In genomic region chr9:22117754-22118456, GRCm38 (mm10) we compare ENCODE assay signal across 8 mouse cellular contexts. TPM values are rescaled to one million over a fixed set of nuclear protein-coding genes. Genes with fewer than 3 reads are reported as not detected.
DNase-seq lines count a peak whose midpoint lies in the region; ATAC-seq and TF ChIP-seq lines count a peak whose summit lies in the region.

No protein-coding gene starts in this region.

- peaks cover 0 to 30% of the 10 kb centered on the region in 2 experiments; a peak in 3 of 4 replicates for H3K36me3 ChIP-seq in MEL (ENCODE audit: control insufficient read depth in 1 of 2, insufficient read depth in 2 of 2, low read length in 2 of 2)
- H3K36me3 ChIP-seq in heart, embryonic 13.5 days: peaks cover 9% of the 10 kb centered on the region
- H3K36me3 ChIP-seq in kidney, postnatal 0 days (ENCODE audit: insufficient read depth, low read length): peaks cover 11% of the 10 kb centered on the region; the same call in 1 of the 2 replicates
- H3K36me3 ChIP-seq in liver, embryonic 16.5 days (ENCODE audit: control insufficient read depth, insufficient read depth): peaks cover 7% of the 10 kb centered on the region
- peaks cover 3% of the 10 kb centered on the region; the same call in 1 of the 2 replicates for H3K36me3 ChIP-seq in neural tube, embryonic 11.5 days (ENCODE audit: control insufficient read depth, insufficient read depth, low read length)

- peak overlapping the region; percentile 62 to 70 for H3K4me3 ChIP-seq in MEL (ENCODE audit: control insufficient read depth in 1 of 2, insufficient read depth in 1 of 2, low read depth in 2 of 2, low read length in 2 of 2)
- H3K4me3 ChIP-seq in heart, embryonic 13.5 days: peak overlapping the region; percentile 95
- peak overlapping the region; percentile 82; the same call in 1 of the 2 replicates for H3K4me3 ChIP-seq in kidney, postnatal 0 days (replicated peaks; ENCODE audit: low read depth, low read length)
- H3K4me3 ChIP-seq in liver, embryonic 16.5 days (ENCODE audit: low read depth, low read length): peak overlapping the region; percentile 92
- H3K4me3 ChIP-seq in neural tube, embryonic 11.5 days (ENCODE audit: low read depth, low read length): no peak overlapping the region

- TF ChIP-seq POLR2A in MEL (IDR thresholded peaks at IDR 0.05; ENCODE audit: control insufficient read depth in 1 of 2, insufficient read depth in 1 of 2, low read depth in 1 of 2, low read length in 2 of 2, poor library complexity in 1 of 2): no peak

- H3K9me3 ChIP-seq in MEL (replicated peaks; ENCODE audit: insufficient read depth, low read length): no peaks in the 10 kb centered on the region
- no peaks in the 10 kb centered on the region for H3K9me3 ChIP-seq in heart, embryonic 13.5 days
- no peaks in the 10 kb centered on the region for H3K9me3 ChIP-seq in kidney, postnatal 0 days (replicated peaks; ENCODE audit: low read length)
- H3K9me3 ChIP-seq in liver, embryonic 16.5 days (replicated peaks; ENCODE audit: control insufficient read depth, low read length): no peaks in the 10 kb centered on the region
- no peaks in the 10 kb centered on the region for H3K9me3 ChIP-seq in neural tube, embryonic 11.5 days (ENCODE audit: control insufficient read depth, low read length)

- H3K4me1 ChIP-seq in MEL (ENCODE audit: control insufficient read depth in 1 of 2, insufficient read depth in 2 of 2, low read length in 2 of 2): peaks cover 16 to 46% of the 10 kb centered on the region in 2 experiments
- peaks cover 19% of the 10 kb centered on the region for H3K4me1 ChIP-seq in heart, embryonic 13.5 days
- H3K4me1 ChIP-seq in kidney, postnatal 0 days (replicated peaks; ENCODE audit: insufficient read depth, low read length): peaks cover 5% of the 10 kb centered on the region; the same call in 1 of the 2 replicates
- H3K4me1 ChIP-seq in liver, embryonic 16.5 days (ENCODE audit: control insufficient read depth, low read depth, low read length): peaks cover 52% of the 10 kb centered on the region
- H3K4me1 ChIP-seq in neural tube, embryonic 11.5 days (ENCODE audit: control insufficient read depth, insufficient read depth, low read length): peaks cover 4% of the 10 kb centered on the region

- H3K27ac ChIP-seq in MEL (ENCODE audit: control insufficient read depth, low read depth, low read length): no peak overlapping the region
- no peak overlapping the region for H3K27ac ChIP-seq in heart, embryonic 13.5 days (replicated peaks)
- no peak overlapping the region for H3K27ac ChIP-seq in kidney, postnatal 0 days
- H3K27ac ChIP-seq in liver, embryonic 16.5 days (ENCODE audit: low read length): peak overlapping the region; percentile 70
- no peak overlapping the region for H3K27ac ChIP-seq in neural tube, embryonic 11.5 days (ENCODE audit: low read depth, low read length)

- no peak for ATAC-seq in heart, embryonic 13.5 days (ENCODE audit: extremely low read depth, insufficient number of reproducible peaks, low FRiP score, low TSS enrichment)
- ATAC-seq in kidney, postnatal 0 days (replicated peaks; ENCODE audit: low FRiP score, low read depth): no peak
- no peak for ATAC-seq in liver, embryonic 16.5 days (ENCODE audit: low read depth)
- no peak for ATAC-seq in neural tube, embryonic 11.5 days (ENCODE audit: insufficient read depth, low FRiP score, low TSS enrichment)

- peak overlapping the region; percentile 94 for H3K4me2 ChIP-seq in heart, embryonic 13.5 days
- peak overlapping the region; percentile 72 for H3K4me2 ChIP-seq in kidney, postnatal 0 days (ENCODE audit: low read length)
- H3K4me2 ChIP-seq in liver, embryonic 16.5 days (ENCODE audit: low read depth, low read length): peak overlapping the region; percentile 91
- peak overlapping the region; percentile 87 for H3K4me2 ChIP-seq in neural tube, embryonic 11.5 days (ENCODE audit: low read depth)

- no peaks in the 10 kb centered on the region for H3K27me3 ChIP-seq in MEL (ENCODE audit: control insufficient read depth in 1 of 2, insufficient read depth in 2 of 2, low read length in 2 of 2)
- H3K27me3 ChIP-seq in heart, embryonic 13.5 days (replicated peaks): peaks cover 4% of the 10 kb centered on the region; the same call in 1 of the 2 replicates
- H3K27me3 ChIP-seq in kidney, postnatal 0 days (ENCODE audit: insufficient read depth, low read length): no peaks in the 10 kb centered on the region
- no peaks in the 10 kb centered on the region for H3K27me3 ChIP-seq in liver, embryonic 16.5 days (ENCODE audit: control insufficient read depth, insufficient read depth, low read depth, low read length)
- no peaks in the 10 kb centered on the region for H3K27me3 ChIP-seq in neural tube, embryonic 11.5 days (ENCODE audit: control insufficient read depth, insufficient read depth, low read length)

- H3K9ac ChIP-seq in MEL (ENCODE audit: control insufficient read depth, low read depth, low read length, poor library complexity, severe bottlenecking): peak overlapping the region; percentile 60
- peak overlapping the region; percentile 97 for H3K9ac ChIP-seq in heart, embryonic 13.5 days
- H3K9ac ChIP-seq in kidney, postnatal 0 days (ENCODE audit: low read depth, low read length): no peak overlapping the region
- peak overlapping the region; percentile 55 for H3K9ac ChIP-seq in liver, embryonic 16.5 days (ENCODE audit: low read depth, low read length)
- no peak overlapping the region for H3K9ac ChIP-seq in neural tube, embryonic 11.5 days (ENCODE audit: low read length)

- 37% methylated on average over 10 of the region's 10 CpGs for WGBS in heart, embryonic 13.5 days
- WGBS in kidney, postnatal 0 days: 43% methylated on average over 10 of the region's 10 CpGs
- 30% methylated on average over 10 of the region's 10 CpGs for WGBS in liver, embryonic 16.5 days (ENCODE audit: insufficient replicate concordance)
- WGBS in neural tube, embryonic 11.5 days: 49% methylated on average over 10 of the region's 10 CpGs

- DNase-seq in 3T3-L1 (ENCODE audit: low read depth, low spot score) (peak; percentile 78), MEL (ENCODE audit: low read depth, low spot score) (peak; percentile 97)
- DNase-seq in cerebellum, postnatal 10 days: peak; percentile 79 to 87
- peak; percentile 66 for DNase-seq in kidney, postnatal 0 days (ENCODE audit: low spot score)
- no peak for DNase-seq in neural tube, embryonic 11.5 days (ENCODE audit: low spot score)
- peak; percentile 71 for DNase-seq in thymus, postnatal 25 days

- TF ChIP-seq CTCF in MEL (IDR thresholded peaks at IDR 0.05 in 2 of 3, conservative IDR thresholded peaks at IDR 0.05 in 1 of 3; ENCODE audit: control insufficient read depth in 1 of 3, insufficient read depth in 1 of 3, low read depth in 2 of 3, low read length in 3 of 3, poor library complexity in 1 of 3, severe bottlenecking in 1 of 3): peak in 2 of 3 experiments; percentile 89 to 96; a peak in 4 of 6 replicates
- TF ChIP-seq CTCF in kidney, postnatal 0 days (IDR thresholded peaks at IDR 0.05; ENCODE audit: low read depth): peak; percentile 76

- no peak for TF ChIP-seq EP300 in MEL (IDR thresholded peaks at IDR 0.05; ENCODE audit: low read depth in 1 of 2, low read length in 2 of 2)

- peak; percentile 84 for TF ChIP-seq RAD21 in MEL (IDR thresholded peaks at IDR 0.05; ENCODE audit: low read depth, low read length)

- peaks cover 13% of the 10 kb centered on the region for H3K79me2 ChIP-seq in MEL (ENCODE audit: control insufficient read depth, insufficient read depth, low read length, poor library complexity)

RNA-seq across cellular contexts. Expression of gene Elof1, which starts 0.9 kb away (rescaled TPM):
- 390 and 421 TPM in 2 replicates for total RNA-seq in MEL (2012; rRNA removed)
- polyA plus RNA-seq in MEL (2012; ENCODE audit: insufficient read depth in 1 of 2, insufficient read length in 2 of 2, low read depth in 1 of 2, low replicate concordance in 2 of 2, missing spikeins in 1 of 2): 100 to 1,000 TPM in 1 of 2 experiments, not detected in 1; 505 TPM
- 106 and 125 TPM in 2 replicates for polyA plus RNA-seq in heart, embryonic 13.5 days (2015; fragmentation: Nextera tagmentation; extraction: Ambion mirVana)
- polyA plus RNA-seq in kidney, postnatal 0 days (2015; fragmentation: Nextera tagmentation; extraction: Ambion mirVana): 160 and 172 TPM in 2 replicates
- polyA plus RNA-seq in liver, embryonic 16.5 days (2015; fragmentation: Nextera tagmentation; extraction: Ambion mirVana): 77.8 and 78.7 TPM in 2 replicates
- polyA plus RNA-seq in neural tube, embryonic 11.5 days (2014; fragmentation: Nextera tagmentation; extraction: Ambion mirVana): 217 and 221 TPM in 2 replicates

RNA-seq across cellular contexts. Expression of gene Acp5, which starts 17.6 kb away (rescaled TPM):
- 5.8 and 15.6 TPM in 2 replicates for total RNA-seq in MEL (2012; rRNA removed)
- 10 to 100 TPM in 1 of 2 experiments, not detected in 1; 17.4 TPM for polyA plus RNA-seq in MEL (2012; ENCODE audit: insufficient read depth in 1 of 2, insufficient read length in 2 of 2, low read depth in 1 of 2, low replicate concordance in 2 of 2, missing spikeins in 1 of 2)
- polyA plus RNA-seq in heart, embryonic 13.5 days (2015; fragmentation: Nextera tagmentation; extraction: Ambion mirVana): 9.0 and 10.9 TPM in 2 replicates
- polyA plus RNA-seq in kidney, postnatal 0 days (2015; fragmentation: Nextera tagmentation; extraction: Ambion mirVana): 6.2 and 6.3 TPM in 2 replicates
- polyA plus RNA-seq in liver, embryonic 16.5 days (2015; fragmentation: Nextera tagmentation; extraction: Ambion mirVana): 228 and 240 TPM in 2 replicates
- 14.9 and 16.8 TPM in 2 replicates for polyA plus RNA-seq in neural tube, embryonic 11.5 days (2014; fragmentation: Nextera tagmentation; extraction: Ambion mirVana)

RNA-seq across cellular contexts. Expression of gene Cnn1, which starts 18.9 kb away (rescaled TPM):
- 0.10 and 0.19 TPM in 2 replicates for total RNA-seq in MEL (2012; rRNA removed)
- polyA plus RNA-seq in MEL (2012; ENCODE audit: insufficient read depth in 1 of 2, insufficient read length in 2 of 2, low read depth in 1 of 2, low replicate concordance in 2 of 2, missing spikeins in 1 of 2): under 1 TPM in 1 of 2 experiments, not detected in 1; 0.06 TPM
- polyA plus RNA-seq in heart, embryonic 13.5 days (2015; fragmentation: Nextera tagmentation; extraction: Ambion mirVana): 250 and 292 TPM in 2 replicates
- 27.9 and 30.8 TPM in 2 replicates for polyA plus RNA-seq in kidney, postnatal 0 days (2015; fragmentation: Nextera tagmentation; extraction: Ambion mirVana)
- 0.22 and 1.8 TPM in 2 replicates for polyA plus RNA-seq in liver, embryonic 16.5 days (2015; fragmentation: Nextera tagmentation; extraction: Ambion mirVana)
- 1.0 and 2.6 TPM in 2 replicates for polyA plus RNA-seq in neural tube, embryonic 11.5 days (2014; fragmentation: Nextera tagmentation; extraction: Ambion mirVana)

RNA-seq across cellular contexts. Expression of gene Ecsit, which starts 32.7 kb away (rescaled TPM):
- total RNA-seq in MEL (2012; rRNA removed): 167 and 183 TPM in 2 replicates
- polyA plus RNA-seq in MEL (2012; ENCODE audit: insufficient read depth in 1 of 2, insufficient read length in 2 of 2, low read depth in 1 of 2, low replicate concordance in 2 of 2, missing spikeins in 1 of 2): 100 to 1,000 TPM in 1 of 2 experiments, 10 to 100 TPM in 1; 87.6 to 211 TPM
- polyA plus RNA-seq in heart, embryonic 13.5 days (2015; fragmentation: Nextera tagmentation; extraction: Ambion mirVana): 49.5 and 53.7 TPM in 2 replicates
- 56.2 and 61.3 TPM in 2 replicates for polyA plus RNA-seq in kidney, postnatal 0 days (2015; fragmentation: Nextera tagmentation; extraction: Ambion mirVana)
- 21.1 and 22.2 TPM in 2 replicates for polyA plus RNA-seq in liver, embryonic 16.5 days (2015; fragmentation: Nextera tagmentation; extraction: Ambion mirVana)
- 40.1 and 40.4 TPM in 2 replicates for polyA plus RNA-seq in neural tube, embryonic 11.5 days (2014; fragmentation: Nextera tagmentation; extraction: Ambion mirVana)

RNA-seq across cellular contexts. Expression of gene Pigyl, which starts 38.7 kb away (rescaled TPM):
- 80.2 and 103 TPM in 2 replicates for total RNA-seq in MEL (2012; rRNA removed)
- 100 to 1,000 TPM in 1 of 2 experiments, not detected in 1; 146 TPM for polyA plus RNA-seq in MEL (2012; ENCODE audit: insufficient read depth in 1 of 2, insufficient read length in 2 of 2, low read depth in 1 of 2, low replicate concordance in 2 of 2, missing spikeins in 1 of 2)
- 46.0 and 52.0 TPM in 2 replicates for polyA plus RNA-seq in heart, embryonic 13.5 days (2015; fragmentation: Nextera tagmentation; extraction: Ambion mirVana)
- 102 and 111 TPM in 2 replicates for polyA plus RNA-seq in kidney, postnatal 0 days (2015; fragmentation: Nextera tagmentation; extraction: Ambion mirVana)
- polyA plus RNA-seq in liver, embryonic 16.5 days (2015; fragmentation: Nextera tagmentation; extraction: Ambion mirVana): 28.9 and 34.6 TPM in 2 replicates
- polyA plus RNA-seq in neural tube, embryonic 11.5 days (2014; fragmentation: Nextera tagmentation; extraction: Ambion mirVana): 59.6 and 59.7 TPM in 2 replicates

Comparison
In these comparisons a context has a peak if more than half of its experiments do, and no peak if none do; other contexts are left out.
1. H3K9ac ChIP-seq: peak in MEL (single experiment), heart, embryonic 13.5 days (single experiment) and liver, embryonic 16.5 days (single experiment); none in kidney, postnatal 0 days (single experiment) and neural tube, embryonic 11.5 days (single experiment).
2. RNA of gene Acp5, which starts 17.6 kb away (polyA plus RNA-seq): 228 to 240 TPM in liver, embryonic 16.5 days; 17.4 TPM in MEL, 14.9 to 16.8 TPM in neural tube, embryonic 11.5 days, 9.0 to 10.9 TPM in heart, embryonic 13.5 days and 6.2 to 6.3 TPM in kidney, postnatal 0 days; every median in the first group is over 10 times any median in the second.
3. Peak in every context shown above with its lines, with median percentiles within 50 percentile points of each other: H3K4me2 ChIP-seq.